Mouse (Mus musculus): ENCODE results near the gene Mkln1. TPM values are rescaled to one million over a fixed set of nuclear protein-coding genes. Genes with fewer than 3 reads are reported as not detected.

Mkln1 gene
- total RNA-seq, 2 experiments from 2014 or later: 123 to 140 TPM

DNA sequence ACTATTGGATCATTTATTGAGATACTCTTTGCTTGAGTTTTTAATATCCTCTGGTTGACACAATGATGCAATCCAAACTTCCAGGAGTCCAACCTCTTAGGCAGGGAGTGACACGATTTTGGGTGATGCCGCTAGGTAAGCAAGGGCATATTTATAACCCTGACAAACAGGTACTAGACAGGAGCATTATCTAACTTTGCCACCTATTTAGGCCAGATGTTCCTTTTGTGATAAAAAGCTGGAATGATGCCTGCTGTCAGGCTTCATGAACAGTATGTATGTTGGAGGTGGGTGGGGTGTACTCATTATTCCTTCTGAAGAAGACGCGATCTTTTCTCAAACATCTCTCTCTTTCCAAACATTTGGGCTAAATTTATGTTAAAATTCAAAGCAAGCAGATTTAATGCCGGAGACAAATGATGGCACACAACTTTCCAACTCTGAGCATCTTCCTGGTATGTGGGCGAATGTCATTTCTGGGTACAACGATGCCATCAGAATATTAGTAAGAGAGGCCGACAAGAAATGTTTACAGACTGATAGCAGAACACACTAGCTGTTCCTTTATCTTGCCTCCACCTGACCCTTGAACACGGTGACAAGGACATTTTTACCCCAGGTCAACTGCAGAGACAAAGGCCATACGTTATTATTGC lies 632 bp upstream of the Mkln1 start:
- DNase-seq: no peak

DNA sequence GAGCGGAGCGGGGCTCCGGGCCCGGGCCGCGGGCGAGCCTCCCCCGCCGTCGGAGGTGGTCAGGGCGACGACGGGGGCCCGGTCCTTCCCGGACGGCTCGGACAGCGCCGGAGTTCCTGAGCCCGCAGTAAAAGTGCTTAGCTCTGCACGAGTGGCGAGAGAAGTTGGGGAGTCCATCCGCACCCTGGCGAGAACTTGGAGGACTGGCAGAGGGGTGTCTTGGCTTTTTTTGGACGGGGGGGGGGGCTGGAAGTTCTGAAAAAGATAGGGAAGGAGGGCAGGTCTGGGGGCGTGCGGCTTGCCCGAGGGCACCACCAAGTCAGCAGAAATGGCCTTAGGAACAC lies 643 bp downstream of the Mkln1 start:
- DNase-seq: no peak

DNA sequence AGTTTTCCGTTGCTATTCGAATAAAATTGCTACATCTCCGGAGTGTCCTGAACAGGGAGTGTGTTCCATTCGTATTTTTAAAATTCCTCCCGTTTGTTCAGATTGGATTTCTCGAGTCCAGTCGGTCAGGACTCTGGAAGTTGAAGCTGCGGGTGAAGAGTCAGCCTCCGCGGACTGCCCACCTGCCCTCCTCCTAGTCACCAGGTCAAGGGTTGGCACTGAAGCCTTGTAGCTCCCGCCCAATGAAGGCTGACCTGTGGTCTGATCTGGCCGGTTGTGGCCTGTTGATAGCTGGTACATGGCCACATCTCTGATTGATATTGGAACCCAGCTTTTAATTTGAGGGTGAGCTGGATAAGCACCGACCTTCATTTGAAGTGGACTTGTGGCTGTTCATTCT lies 1.0 kb downstream of the Mkln1 start:
- DNase-seq: no peak

DNA sequence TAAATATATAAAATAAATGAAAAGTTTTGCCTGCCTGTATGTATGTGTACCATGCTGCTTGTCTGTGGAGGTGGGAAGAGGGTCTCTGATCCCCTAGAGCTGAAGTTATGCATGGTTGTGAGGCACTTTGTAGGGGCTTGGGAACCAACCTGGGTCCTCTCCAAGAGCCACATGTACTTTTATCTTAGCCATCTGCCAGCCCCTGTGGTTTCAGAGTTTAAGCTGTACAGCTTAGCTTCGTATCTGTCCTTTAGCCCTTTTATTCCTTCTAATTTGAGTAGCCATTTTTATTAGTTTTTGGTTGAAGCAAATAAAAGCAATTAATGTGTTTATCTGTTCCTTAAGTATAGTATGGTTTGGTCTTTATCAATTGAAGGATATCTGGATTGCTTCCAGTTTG lies 12.5 kb downstream of the Mkln1 start:
- DNase-seq: no peak

DNA sequence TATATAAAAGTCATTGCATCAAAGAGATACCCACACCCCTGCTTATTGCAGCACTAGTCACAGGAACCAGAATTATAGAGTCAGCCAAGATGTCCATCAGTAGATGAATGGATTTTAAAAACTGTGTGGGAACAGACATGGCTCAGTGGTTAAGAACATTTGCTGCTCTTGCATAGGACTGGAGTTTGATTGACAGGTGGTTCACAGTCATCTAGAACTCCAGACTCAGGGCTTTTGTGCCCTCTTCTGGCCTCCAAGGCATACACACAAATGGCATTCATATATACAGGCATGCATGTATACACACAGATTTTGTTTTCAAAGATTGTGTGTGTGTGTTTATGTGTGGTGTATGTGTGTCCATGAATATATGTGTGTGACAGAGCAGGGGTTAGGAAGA lies 14.0 kb downstream of the Mkln1 start:
- no peak for DNase-seq

DNA sequence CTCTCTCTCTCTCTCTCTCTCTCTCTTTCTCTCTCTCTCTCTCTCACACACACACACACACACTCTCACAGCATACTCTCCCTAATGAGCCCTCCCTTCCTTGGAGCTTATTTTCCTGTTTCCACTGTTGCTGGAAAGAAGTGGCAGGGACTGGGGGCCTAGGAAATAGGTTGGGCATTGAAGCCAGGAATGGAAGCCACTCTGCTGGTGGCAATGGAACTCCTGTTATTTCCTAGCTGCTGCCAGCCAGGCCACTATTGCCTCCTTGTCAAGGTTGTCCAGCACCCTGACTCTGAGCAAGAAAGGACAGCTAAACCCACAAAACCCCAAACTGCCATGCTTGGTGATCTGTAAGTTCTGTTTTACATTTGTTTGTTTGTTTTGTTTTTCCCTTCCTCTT lies 15.0 kb downstream of the Mkln1 start:
- DNase-seq: no peak

DNA sequence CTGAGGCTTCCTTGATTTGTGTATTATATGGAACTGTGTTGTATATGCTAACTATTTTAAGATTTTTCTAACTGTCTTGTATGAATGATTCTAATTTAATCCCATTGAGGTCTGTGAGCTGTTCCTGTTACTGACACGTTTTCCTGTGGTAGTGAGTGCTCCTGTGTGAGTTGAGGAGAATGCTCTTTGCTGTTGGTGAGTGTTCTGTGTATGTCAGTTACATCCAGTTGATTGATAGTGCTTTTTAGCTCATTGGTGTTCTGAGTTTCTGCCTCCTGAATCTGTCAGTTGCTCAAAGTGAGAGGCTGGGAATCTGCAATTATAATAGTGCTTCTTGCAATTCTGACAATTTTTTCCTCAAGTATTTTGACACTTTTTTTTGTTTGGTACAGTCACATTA lies 15.8 kb downstream of the Mkln1 start:
- DNase-seq: no peak

DNA sequence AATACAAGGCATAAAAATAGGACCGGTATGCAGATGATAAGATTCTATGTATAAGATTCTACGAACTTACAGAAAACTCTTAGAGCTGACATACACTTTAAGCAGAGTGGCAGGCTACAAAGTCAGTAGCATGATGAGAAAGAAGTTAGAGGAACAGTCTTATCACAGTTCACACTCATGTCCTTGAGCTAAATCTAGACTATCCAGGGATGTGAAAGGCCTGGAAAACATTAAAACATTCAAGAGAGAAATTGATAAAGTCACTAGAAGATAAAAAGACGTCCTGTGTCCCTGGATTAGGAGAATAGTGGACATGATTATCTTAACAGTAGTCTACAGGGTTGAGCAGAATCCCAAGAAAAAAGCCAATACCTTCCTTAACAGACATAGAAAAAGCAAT lies 26.9 kb downstream of the Mkln1 start:
- DNase-seq: no peak

DNA sequence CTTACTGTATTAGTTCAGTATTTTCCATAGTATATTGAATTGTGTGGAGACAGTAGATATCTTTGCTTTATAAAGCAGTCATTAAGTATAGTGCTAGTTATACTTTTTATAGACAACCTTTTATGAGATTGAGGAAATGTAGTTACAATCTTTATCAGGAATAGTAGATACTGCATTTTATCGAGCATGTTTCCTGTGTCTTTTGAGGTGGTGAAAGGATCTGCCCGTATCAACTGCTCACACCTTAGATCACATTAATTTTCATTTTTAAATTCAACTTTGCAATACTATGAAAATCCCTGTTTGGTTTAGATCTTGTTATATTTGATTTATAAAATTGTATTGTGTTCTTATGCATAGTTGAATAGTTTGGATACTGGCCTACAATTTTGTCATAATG lies 38.7 kb downstream of the Mkln1 start:
- DNase-seq: no peak

DNA sequence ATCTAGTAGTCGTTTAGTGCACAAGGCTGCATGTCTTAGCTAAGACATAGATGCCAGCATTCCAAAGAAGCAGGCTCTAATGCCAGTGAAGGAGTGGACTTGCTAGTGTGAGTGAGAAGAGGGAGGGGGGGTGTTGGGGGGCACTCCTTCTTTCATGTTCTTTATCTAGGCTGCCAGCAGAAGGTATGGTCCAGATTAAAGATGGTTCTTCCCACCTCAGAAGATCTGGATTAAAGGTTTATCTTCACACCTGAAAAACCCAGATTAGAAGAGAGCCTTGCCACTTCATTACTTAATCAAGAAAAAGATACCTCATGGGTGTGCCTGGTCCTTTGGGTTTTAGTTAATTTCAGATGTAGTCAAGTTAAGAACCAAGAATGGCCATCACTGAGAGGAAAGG lies 46.7 kb downstream of the Mkln1 start:
- no peak for DNase-seq

DNA sequence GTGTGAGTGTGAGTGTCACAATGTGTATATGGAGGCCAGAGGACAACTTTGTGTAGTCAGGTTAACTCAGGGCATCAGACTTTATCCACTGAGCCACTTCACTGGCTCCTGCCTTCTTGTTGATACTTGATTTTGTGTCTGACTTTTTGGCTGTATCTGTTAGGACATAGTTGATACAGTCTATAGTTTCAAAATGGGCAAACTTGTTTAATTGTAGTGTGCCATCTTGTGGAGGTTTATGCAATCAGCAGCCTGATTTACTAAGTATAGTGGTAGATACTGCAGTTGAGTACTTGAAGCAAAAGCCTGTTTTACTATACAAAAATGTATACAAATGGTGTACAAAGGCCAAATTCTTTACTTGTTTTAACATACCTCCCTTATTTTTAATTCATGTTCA lies 55.2 kb downstream of the Mkln1 start:
- DNase-seq: no peak

DNA sequence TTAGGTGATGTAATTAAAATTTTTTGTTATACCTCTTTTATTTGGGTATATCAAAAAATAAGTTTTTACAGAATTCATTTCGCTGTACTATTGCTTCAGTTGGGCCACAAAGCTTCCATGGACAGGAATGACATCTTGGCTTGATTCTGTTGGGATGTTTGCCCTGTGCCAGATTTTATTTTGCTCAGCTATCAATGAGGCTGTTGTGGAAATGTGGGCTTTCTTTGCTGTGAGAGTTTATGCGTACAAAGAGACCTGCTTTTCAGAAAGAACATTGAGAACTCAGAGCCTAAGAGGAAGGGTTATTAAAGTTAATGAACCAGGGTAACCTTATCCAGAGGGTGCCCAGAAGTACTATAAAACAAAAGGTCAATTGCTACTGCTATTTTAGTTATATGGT lies 56.8 kb downstream of the Mkln1 start:
- no peak for DNase-seq

DNA sequence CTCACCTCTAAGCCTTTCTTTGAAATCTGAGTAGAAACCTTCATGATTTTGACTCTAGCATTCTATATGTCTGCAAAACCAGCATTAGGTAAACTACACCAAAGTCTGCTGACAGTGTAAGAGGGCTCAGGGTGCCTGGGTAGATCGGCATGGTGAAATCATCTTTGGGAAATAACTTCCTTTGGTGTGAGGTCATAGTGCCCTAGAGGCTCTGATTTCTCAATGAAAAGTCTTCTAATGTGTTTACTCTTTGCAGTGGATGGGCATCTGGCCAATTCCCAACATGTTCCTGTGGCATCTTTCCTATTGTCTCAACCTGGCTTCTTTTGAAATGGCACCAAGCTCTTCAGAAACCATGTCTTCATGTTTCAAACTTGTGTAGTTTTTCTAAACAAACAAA lies 58.5 kb downstream of the Mkln1 start:
- DNase-seq: no peak

DNA sequence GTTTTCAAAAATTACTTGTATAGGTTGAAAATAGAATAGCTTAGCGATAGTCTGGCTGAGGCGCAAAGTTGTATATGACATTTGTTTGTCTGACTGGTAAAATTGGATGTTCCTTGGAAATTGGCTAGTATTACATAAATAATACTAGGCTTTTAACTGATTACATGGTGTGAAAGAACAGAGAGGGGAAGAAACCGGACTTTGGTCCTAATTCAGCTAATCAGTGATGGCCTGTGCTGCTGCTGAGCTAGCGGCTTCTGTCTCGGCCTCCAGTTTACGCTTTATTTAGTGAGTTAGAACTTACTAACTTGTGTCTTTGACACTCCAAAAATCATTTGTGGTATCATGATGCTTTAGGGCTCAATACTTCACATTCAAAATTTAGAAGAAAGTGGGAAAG lies 70.9 kb downstream of the Mkln1 start:
- no peak for DNase-seq

DNA sequence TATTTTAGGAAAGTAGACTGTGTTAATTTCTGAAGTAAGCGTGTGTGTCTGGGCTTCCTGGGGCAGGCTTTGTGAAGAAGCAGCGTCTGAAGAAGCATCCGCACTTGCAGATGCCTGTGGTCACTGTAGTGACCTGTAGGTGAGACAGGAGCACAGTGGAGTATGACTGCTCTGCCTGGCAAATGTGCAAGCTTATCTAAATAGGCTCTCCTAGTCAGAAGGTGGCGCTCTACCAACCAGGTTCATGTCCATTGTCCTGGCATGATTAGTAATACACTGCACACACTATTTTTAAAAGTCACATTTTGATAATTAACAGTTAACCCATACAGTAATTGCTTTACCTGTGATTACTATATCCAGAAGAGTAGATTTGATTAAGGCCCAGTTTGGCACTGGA lies 79.7 kb downstream of the Mkln1 start:
- no peak for DNase-seq

DNA sequence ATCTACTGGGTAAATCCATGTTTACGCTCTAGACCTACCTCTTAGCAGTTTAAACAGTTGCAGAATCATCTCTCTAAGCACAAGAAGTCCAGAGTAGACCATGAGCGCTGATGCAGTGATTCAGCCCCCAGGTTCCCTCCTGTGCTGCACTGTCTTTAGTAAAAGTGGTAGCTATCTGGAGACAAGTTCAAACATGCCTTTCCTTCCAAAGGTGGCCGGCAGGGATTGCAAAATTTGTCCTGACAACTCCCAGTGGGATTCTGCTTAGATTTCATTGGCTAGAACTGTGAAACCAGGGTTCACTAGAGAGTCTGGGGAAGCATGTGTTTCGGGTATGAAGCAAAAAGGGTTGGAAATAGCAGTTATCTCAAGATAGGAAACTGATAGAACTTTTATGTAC lies 81.5 kb downstream of the Mkln1 start:
- no peak for DNase-seq

DNA sequence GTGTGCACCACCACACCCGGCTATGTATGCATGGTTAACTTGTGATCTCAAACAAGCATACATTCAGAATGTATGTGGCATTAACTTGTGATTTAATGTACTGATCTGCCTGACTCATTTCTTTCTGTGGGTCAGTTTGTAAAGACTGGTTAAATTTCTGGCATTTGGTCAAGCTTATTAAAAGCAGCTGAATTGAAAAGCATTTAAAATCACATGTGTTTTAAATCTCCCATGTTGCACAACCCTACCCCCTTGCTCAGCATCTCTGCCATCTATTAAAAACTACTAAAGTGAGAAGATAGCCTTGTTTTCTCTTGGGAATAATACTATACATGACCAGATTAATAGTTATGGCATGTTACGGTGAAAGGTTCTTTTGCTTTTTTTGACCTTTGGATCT lies 88.1 kb downstream of the Mkln1 start:
- no peak for DNase-seq

DNA sequence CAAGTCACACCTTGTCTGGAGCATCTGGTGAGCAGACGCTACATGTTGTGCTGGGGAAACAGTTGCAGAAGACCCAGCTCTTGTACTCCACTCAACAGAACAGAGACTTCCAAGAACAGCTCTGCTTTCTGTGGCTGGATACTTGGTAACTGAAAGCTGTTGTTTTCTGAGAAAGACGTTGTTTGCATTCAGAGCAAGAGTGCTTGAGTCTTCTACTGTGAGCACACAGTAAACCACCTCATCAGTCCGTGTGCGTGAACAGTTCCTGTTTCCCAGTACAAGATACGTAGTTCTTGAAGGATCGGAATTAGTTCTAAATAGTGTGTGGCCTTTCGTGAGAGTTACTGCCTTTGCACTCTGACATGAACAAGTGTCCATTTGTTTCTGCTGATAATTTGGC lies 91.4 kb downstream of the Mkln1 start:
- no peak for DNase-seq

DNA sequence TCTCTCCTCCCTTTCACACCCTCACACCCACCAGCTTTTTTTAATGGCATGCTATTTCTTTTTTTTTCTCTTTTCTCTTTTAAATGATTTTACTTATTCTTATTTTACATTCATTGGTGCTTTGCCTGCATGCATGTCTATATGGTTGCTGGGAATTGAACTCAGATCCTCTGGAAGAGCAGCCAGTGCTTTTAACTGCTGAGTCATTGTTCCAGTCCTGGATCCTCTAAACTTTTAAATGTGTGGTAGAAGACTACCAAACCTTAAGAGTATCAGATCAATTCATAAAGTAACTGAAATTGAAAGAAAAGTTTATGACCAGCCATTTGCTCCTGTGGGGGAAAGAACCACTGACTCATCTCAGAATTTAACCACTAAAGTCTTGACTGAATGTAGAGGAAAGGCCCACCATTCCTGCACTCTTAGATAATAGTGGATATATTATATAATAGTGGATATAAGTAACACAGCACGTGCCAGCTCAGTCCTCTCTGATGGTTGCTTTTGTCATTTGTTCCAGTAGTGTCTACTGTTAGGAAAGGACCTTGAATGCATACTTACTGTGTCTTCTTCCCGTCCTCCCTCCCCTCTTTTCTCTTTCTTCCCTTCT lies 96.7 kb downstream of the Mkln1 start:
- no peak for DNase-seq

DNA sequence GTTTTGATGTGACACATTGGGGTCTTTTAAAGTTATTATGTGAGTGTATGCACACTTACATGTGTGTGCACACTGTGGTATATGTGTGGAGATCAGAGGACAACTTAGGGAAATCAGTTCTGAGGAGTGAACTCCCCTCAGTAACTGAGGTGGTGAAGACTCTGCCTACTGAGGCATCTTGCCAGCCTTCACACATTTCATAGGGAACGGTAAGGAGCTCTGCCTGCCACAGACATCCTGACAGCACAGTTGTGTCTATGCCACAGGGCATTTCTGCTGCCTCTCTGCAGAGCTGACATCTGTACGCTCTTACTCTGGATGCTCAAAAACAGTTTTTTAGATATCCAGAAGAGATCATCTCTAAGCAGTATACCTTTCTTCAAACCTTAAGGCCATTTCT lies 97.7 kb downstream of the Mkln1 start:
- no peak for DNase-seq

DNA sequence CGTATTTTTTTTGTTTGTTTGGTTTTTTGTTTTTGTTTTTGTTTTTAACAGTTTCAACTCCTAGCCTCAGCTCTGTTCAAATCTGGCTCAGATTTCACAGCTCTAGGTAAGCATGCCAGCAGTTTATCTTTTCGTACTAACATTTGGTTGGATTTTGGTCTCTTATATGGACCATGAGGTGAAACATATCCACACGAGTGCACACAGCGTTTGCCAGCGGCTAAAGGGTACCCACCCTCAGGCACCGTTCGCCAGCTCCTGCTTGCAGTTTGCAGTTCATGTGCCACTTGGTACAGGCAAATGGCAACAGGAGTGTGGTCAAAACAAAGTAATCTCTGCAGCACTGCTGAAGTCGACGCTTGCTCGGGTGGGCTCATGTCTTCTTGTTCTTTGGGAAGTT lies 101.3 kb downstream of the Mkln1 start:
- DNase-seq: no peak

DNA sequence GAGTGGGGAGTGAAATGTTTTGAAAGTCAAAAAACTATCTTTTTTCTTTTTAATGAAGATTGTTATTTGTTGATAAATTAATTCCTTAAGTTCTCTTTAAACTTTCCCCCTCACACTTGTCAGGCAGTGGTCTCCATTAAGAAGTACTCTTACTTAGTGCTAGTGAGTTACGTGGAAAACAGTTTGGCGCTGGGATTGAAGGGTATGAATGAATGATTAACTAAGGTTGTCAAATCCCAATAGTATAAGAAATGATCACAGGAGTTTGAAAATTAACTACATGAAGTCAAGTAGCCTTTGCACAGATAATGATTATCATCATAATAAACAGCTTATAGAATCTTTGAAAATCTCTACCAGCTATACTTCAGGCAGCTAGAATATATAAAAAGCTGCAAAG lies 101.7 kb downstream of the Mkln1 start:
- no peak for DNase-seq

DNA sequence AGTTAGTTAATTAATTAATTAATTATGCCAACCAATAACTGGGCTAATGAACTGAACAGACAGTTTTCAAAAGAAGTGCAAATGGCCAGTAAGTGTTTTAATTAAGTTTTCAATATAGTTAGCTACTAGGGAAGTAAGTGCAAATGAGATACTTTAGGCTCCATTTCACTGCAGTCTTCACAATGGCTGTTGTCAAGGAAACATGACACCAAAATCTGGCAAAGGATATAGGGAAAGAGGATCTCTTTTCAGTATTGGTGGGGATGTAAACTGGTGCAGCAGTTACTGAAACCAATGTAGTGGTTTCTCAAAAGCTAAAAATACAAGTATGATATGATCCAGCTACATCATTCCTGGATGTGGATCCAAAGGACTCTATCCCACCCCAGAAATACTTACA lies 102.2 kb downstream of the Mkln1 start:
- DNase-seq: no peak

DNA sequence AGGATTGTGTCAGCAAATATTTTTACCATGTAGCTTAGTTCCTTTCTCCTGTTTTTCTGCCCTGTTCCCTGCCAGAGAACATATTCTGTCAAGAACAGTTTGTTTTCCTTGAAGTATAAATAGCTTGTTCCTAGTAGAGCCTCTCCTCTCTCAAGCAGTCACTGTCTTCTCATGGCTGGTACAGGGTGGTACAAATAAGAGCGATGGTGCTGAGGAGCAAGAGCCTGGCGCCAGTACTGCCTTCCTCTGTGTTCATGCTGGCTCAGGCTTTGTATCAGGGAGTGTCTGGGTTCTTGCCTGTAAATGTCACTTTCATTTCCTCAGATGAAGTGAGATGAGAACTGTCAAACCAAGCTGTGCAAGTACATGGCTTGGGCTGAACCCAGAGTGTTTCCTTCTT lies 104.1 kb downstream of the Mkln1 start:
- DNase-seq: no peak

DNA sequence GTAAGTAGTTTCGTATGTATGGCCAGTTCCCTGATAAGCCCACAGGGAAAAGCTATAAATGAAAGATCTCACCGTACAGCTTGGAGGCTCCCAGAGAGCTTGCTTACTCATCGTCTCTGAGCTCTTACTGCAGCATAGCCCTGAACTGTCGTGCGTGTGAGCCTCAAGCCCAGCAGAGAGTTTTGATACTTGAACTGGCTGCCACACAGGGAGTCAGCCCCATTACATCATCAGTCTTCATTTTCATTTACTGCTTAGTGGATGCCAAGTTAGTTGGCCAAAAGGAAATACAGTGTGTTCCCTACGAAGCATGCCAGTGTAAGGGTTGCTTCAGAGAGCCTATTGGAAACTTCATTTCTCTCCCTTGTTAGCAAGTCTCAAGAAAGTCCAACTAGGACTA lies 115.2 kb downstream of the Mkln1 start:
- DNase-seq: peak; percentile 37
